Mouse (Mus musculus): ENCODE measurements around the gene Gpn3. TPM values are rescaled to one million over a fixed set of nuclear protein-coding genes. Genes with fewer than 3 reads are reported as not detected.
"Not testable (repeated sequence)": the region's sequence is repeated elsewhere in the genome, so short reads cannot be mapped to it uniquely, and the experiment has no call there.

The Gpn3 gene
- total RNA-seq, 2 experiments from 2014 or later: 19.9 to 20.6 TPM

DNA sequence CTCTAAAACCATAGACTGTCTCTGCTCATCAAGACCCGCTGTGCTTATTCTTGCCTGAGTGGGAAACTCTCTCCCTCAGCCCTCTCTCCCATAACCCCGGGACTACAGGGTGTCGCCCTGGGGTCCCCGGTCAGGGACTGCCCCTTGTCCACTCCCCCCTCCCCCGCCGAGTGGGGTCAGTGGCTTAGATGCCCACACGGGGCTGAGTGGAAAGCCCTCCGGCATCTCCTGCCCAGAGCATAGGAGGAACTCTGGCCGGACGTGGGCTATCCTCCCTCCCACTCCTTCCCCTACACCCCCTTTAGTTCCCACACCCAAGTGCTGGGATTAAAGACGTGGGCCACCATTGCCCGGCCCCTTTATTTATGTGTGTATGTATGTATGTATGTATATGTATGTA lies 43.8 kb downstream of the Gpn3 start:
- no peak for DNase-seq
- intact Hi-C loops (cut with DNase I): no loop called here

DNA sequence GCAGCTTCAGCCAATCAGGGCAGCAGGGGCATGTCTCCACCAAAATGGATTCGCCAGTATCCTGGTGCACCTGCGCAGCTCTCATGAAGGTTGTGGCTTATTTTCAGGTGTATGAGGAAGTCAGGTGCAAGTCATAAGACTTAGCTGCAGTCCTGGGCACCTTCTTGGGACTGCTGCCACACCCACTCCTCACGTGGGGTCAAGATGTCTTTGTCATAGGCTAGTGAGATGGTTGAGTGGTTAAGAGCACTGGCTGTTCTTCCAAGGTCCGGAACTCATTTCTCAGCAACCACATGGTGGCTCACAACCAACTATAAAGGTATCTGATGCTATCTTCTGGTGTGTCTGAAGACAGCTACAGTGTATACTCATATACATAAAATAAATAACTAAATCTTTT lies 49.0 kb downstream of the Gpn3 start:
- DNase-seq; intact Hi-C loops (cut with DNase I): not testable (repeated sequence)

DNA sequence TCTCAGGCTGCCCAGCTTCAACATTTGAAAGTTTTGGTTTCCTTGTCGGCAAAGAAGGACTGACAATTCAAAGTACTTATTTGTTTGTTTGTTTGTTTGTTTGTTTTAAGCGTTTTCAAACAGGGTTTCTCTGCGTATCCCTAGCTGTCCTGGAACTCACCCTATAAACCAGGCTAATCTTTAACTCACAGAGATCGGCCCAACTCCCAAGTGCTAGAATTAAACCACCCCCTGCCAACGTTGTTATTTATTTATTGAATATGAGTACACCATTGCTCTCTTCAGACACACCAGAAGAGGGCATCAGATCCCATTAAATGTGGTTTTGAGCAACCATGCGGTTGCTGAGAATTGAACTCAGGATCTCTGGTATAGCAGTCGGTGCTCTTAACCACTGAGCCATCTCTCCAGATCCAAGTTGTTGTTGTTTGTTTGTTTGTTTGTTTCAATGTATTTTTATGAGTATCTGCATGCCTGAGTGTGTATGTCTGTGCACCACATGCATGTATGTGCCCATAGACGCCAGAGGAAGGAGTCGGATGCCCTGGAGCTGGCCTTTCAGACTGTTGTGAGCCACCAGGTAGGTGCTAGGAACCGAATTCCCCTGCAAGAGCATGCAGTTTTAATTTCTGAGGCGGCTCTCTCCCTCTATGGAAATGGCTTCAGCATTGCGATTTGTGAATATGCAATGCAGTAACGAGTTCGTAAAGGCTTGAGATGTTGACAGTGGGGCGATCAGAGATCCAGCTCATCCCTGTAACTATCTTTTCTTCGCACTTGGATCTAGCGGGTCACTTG lies 49.8 kb downstream of the Gpn3 start, which contains the start of gene Anapc7:
Gene Anapc7 (plus strand): TSS at position 423 of the 798 bp plus-strand sequence.
- intact Hi-C loops (cut with DNase I): no loop called here
- DNase-seq: no peak

DNA sequence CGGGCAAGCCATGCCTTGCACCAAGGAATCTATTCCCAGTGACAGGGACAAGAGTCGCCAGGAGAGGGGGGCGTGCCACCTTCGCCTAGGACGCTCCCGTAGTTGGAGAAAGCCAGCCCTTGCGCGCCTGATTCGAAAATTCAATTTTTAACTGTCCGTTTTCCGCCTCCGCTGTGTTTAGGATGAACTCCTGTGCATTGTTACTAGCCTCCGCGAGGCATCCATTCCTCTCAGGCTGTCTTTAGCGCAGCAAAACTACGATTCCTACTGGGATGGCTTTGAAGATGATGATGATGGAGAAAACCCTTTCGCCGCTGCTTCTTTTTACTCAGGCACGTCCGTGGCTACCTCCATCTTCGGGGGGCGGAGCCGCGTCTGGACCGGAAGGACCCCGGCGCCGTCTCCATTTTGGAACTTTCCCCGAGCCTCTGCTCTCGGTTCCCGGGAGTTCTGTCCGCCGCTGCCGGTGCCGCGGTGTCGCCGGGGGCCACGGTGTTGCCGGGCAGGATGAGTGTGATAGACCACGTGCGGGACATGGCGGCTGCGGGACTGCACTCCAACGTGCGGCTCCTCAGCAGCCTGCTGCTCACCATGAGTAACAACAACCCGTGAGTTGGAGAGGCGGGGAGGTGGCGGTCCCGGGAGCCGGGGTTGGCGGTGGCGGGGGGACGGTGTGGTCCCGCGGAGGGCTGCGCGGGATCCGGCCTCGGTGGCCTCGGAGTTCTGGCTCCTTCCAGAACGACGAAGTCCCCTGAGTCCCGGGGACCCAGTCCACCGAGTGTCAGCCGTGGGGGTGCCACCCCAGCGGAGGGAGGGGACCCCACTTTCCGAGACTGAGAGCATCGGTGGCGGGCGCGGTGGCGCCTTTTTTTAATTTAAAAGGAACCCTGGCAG lies 50.6 kb downstream of the Gpn3 start:
- intact Hi-C loops (cut with DNase I): no loop called here
- DNase-seq: peak; percentile 89

DNA sequence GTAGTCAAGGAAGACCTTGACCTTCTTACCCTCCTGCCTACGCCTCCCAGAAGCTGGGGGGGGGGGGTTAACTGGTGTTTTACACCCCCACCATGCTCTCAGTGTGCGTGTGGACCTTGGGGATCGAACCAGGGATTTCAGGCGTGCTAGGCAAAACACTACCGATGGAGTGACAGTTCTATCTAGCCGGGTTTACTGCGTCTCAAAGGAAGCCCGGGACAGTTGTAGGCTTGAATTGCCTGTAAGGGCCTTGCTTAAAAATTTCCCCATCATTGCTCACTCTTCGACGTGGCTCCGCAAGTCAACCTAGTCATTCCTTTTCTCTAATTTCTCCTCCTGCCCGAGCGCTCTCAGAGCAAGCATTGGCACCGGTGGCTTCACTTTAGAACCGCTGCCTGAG lies 51.4 kb downstream of the Gpn3 start:
- intact Hi-C loops (cut with DNase I): no loop called here
- DNase-seq: no peak

DNA sequence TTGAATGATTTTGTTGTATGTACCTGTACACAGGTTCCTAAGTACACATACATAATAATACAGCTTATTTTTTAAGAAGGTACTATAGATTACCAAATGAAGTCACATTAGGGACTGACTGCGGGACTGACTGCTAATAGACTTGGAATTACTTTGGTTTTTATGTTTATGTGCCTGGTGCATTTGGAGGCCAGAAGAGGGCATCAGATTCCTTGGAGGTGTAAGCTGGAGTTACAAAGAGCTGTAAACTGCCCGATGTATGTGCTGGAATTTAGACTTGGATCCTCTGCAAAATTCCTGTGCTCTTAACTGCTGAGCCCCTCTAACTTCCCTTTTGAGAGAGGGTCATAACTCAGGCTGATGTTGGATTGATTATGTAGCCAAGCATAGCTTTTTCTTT lies 53.9 kb downstream of the Gpn3 start:
- intact Hi-C loops (cut with DNase I): no loop called here
- DNase-seq: no peak

DNA sequence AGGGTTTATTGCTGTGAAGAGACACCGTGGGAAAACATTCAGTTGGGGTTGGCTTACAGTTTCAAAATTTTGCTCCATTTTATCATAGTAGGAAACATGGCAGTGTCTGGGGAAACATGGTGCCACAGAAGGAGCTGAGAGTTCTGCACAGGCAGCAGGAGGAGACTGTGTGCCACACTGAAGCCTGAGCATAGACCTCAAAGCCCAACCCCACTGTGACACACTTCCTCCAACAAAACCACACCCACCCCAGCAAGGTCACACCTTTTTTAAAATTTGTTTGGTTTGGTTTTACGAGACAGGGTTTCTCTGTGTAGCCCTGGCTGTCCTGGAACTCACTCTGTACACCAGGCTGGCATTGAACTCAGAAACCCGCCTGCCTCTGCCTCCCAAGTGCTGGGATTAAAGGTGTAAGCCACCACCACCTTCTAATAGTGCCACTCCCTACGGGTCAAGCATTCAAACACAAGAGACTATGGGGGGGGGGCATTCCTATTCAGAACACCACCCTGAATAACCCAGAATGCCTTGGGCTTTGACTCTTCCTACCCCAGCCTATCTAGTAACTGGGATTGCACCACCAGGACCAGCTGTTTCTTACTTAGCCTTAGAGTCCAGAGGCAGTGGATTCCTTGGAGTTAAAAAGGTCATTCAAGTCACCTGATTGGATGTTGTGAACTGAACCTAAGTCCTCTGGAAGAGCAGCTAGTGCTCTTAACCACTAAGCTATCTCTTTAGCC lies 58.5 kb downstream of the Gpn3 start:
- intact Hi-C loops (cut with DNase I): loop anchor here (10.0 kb wide), 1 partner anchor 295 kb away; no protein-coding TSS in a partner anchor
- DNase-seq: no peak

DNA sequence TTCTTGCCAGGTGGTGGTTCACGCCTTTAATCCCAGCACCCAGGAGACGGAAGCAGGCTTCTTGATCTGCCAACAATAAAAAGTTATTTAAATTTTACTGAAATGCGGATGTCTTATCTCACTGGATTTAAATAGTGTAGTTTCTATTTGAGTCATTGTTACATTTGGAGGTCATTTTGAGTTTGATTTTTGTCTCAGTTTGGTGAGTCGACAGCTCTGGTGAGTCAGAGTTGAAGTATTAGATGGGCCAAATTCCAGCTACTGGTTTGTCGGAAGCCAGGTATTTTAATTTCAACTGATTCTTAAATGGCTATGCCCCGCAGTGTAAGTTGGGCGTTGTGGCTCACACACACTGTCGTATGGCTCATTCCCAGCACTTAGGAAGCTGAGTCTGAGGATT lies 59.5 kb downstream of the Gpn3 start:
- intact Hi-C loops (cut with DNase I): loop anchor here (10.0 kb wide), 1 partner anchor 294 kb away; no protein-coding TSS in a partner anchor
- no peak for DNase-seq

Other genes with a start within 250 kb of the Gpn3 start
- gene Ccdc63, start 231.1 kb upstream of the Gpn3 start, total RNA-seq (2021): 1 to 10 TPM in 1 of 2 experiments, not detected in 1; 1.2 TPM
- 100 to 1,000 TPM; 212 to 227 TPM for gene Ppp1cc, start 213.6 kb upstream of the Gpn3 start, total RNA-seq (2021)
- gene Hvcn1, start 165.1 kb upstream of the Gpn3 start, total RNA-seq (2021): 1 to 10 TPM in 1 of 2 experiments, under 1 TPM in 1; 0.84 to 1.2 TPM
- 10 to 100 TPM; 16.4 to 17.8 TPM for gene Tctn1, start 107.4 kb upstream of the Gpn3 start, total RNA-seq (2021)
- gene Pptc7, start 87.5 kb upstream of the Gpn3 start, total RNA-seq (2021): 10 to 100 TPM; 17.1 to 18.5 TPM
- 1 to 10 TPM; 6.1 to 6.8 TPM for gene Rad9b, start 17.6 kb upstream of the Gpn3 start, total RNA-seq (2021)
- 100 to 1,000 TPM; 202 to 208 TPM for gene Vps29, start 17.5 kb upstream of the Gpn3 start, total RNA-seq (2021)
- gene Fam216a, start 488 bp downstream of the Gpn3 start, total RNA-seq (2021): 10 to 100 TPM; 62.7 to 65.4 TPM
- 100 to 1,000 TPM; 258 to 271 TPM for gene Arpc3, start 20.0 kb downstream of the Gpn3 start, total RNA-seq (2021)
- gene Anapc7, start 49.8 kb downstream of the Gpn3 start, total RNA-seq (2021): 10 to 100 TPM; 41.7 to 45.4 TPM
- 100 to 1,000 TPM; 385 to 392 TPM for gene Atp2a2, start 130.3 kb downstream of the Gpn3 start, total RNA-seq (2021)
- 10 to 100 TPM; 38.3 to 49.6 TPM for gene Ift81, start 242.6 kb downstream of the Gpn3 start, total RNA-seq (2021)